Mouse (Mus musculus) testis, adult 2 months (tissue): ENCODE measurements around the gene Hcfc2.

Source experiments
- CTCF ChIP-seq: fragments of 200-500 bp; IDR thresholded peaks from 2 replicates; pipeline ENCODE4 v1.5.1; 2012; ENCODE audit warnings: low read depth, mild to moderate bottlenecking, inconsistent platforms, low read length, moderate library complexity; ENCODE audit not compliant: control insufficient read depth, insufficient read depth, insufficient replicate concordance
- POLR2A ChIP-seq: fragments of 200-500 bp; IDR thresholded peaks from 2 replicates; pipeline ENCODE4 v1.6.1; 2012; ENCODE audit warnings: low read depth, mild to moderate bottlenecking, inconsistent platforms, low read length, moderate library complexity; ENCODE audit not compliant: control insufficient read depth

DNA sequence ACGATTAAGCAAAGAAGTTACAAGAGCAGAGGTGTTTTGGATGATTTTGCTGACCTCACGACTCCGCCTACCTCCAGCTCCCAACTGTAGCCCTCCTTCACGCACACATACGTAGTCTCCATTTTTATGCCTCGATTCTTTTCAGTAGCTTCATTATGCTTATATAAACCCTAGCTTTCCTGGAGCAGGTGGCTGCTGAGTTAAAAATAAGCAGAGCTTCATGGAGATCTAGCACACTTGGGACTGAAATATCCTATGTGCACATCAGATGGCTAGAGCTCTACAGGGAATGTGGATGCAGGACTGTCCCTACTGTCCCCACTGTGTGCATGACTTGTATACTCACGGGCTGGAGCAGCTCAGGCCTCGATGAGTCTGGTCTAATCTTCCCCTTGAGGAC is 34.1 kb upstream of the Hcfc2 start:
- no peak for TF ChIP-seq CTCF
- TF ChIP-seq POLR2A: no peak
